ENCODE assay signal across 25 mouse cellular contexts in genomic region chr7:100828549-100828948, GRCm38 (mm10).
"Had no signal": no experiment of that assay in that cellular context is flagged by ENCODE, and none has a peak within 500 bp of the region (broad histone marks: within the 10 kb centered on the region; RNA-seq: fewer than 3 reads in every experiment).

No protein-coding gene starts in this region.

- H3K4me3 ChIP-seq: gastrocnemius, adult 2 months; heart, embryonic 10.5 days; heart, embryonic 12.5 days; hindbrain, embryonic 10.5 days; hindbrain, embryonic 12.5 days; intestine, embryonic 15.5 days; limb, embryonic 10.5 days; limb, embryonic 12.5 days; liver, embryonic 13.5 days had no signal

- DNase-seq: gastrocnemius, adult 2 months; gastrocnemius, postnatal 10 days; gastrocnemius, postnatal 25 days; heart, adult 18-20 months; heart, postnatal 10 days; heart, postnatal 4 days; kidney, adult 18-20 months; kidney, adult 8-10 months; kidney, postnatal 10 days; kidney, postnatal 25 days; kidney, postnatal 4 days; layer of hippocampus, adult 9-11 months; liver; liver, embryonic 13.5 days had no signal

- ATAC-seq: hindbrain, embryonic 16.5 days; inflammation-experienced regulatory T-cells, adult 6 months; intestine, embryonic 15.5 days; intestine, postnatal 0 days had no signal

- H3K27ac ChIP-seq: gastrocnemius, adult 2 months; heart, embryonic 10.5 days; hindbrain, embryonic 10.5 days; hindbrain, embryonic 12.5 days; hindbrain, embryonic 14.5 days; intestine, embryonic 15.5 days; limb, embryonic 10.5 days; limb, embryonic 12.5 days; liver, embryonic 13.5 days had no signal
